Mouse (Mus musculus) liver, adult 2 months (tissue): ENCODE data around the gene Gm10644. TPM values are rescaled to one million over a fixed set of nuclear protein-coding genes. Genes with fewer than 3 reads are reported as not detected.
A peak's percentile ranks its signal among the peaks of the same experiment; 100 is the strongest.

ENCODE experiments used
- DNase-seq: peaks from one replicate; pipeline ENCODE4 v3.0.0-alpha.2; 2011; ENCODE audit warnings: low read depth, low spot score; ENCODE audit errors: extremely low read depth
- H3K27ac ChIP-seq: fragments of 200-500 bp; replicated peaks from 2 replicates; pipeline ENCODE4 v1.5.1; 2012; ENCODE audit warnings: low read depth, mild to moderate bottlenecking, control low read depth, inconsistent platforms, low read length; ENCODE audit not compliant: insufficient read depth
- H3K27me3 ChIP-seq: fragments of 200-500 bp; 2 replicates; pipeline ENCODE4 v1.6.1; 2012; ENCODE audit warnings: mild to moderate bottlenecking, moderate library complexity, low read length, inconsistent platforms; ENCODE audit not compliant: control insufficient read depth, insufficient read depth
- H3K36me3 ChIP-seq: fragments of 200-500 bp; 2 replicates; pipeline ENCODE4 v1.6.1; 2012; ENCODE audit warnings: low read length, inconsistent platforms; ENCODE audit not compliant: control insufficient read depth, insufficient read depth
- H3K4me1 ChIP-seq: fragments of 200-500 bp; 2 replicates; pipeline ENCODE4 v1.6.1; 2011; ENCODE audit warnings: low read length; ENCODE audit not compliant: control insufficient read depth, insufficient read depth
- H3K4me3 ChIP-seq: fragments of 200-500 bp; 2 replicates; pipeline ENCODE4 v1.5.1; 2011; ENCODE audit warnings: low read depth, mild to moderate bottlenecking, control low read depth, low read length, moderate library complexity; ENCODE audit not compliant: insufficient read depth
- H3K79me2 ChIP-seq: fragments of 200-500 bp; 2 replicates; pipeline ENCODE4 v1.6.1; 2012; ENCODE audit warnings: inconsistent platforms, mild to moderate bottlenecking, low read length, moderate library complexity; ENCODE audit not compliant: control insufficient read depth, insufficient read depth
- H3K9ac ChIP-seq: fragments of 200-500 bp; 2 replicates; pipeline ENCODE4 v1.6.1; 2012; ENCODE audit warnings: low read depth, mild to moderate bottlenecking, control low read depth, inconsistent platforms, low read length
- CTCF ChIP-seq: fragments of 200-500 bp; IDR thresholded peaks from 2 replicates; pipeline ENCODE4 v1.5.1; 2011; ENCODE audit warnings: low read depth, low read length, control low read depth
- POLR2A ChIP-seq: fragments of 200-500 bp; IDR thresholded peaks from 2 replicates; pipeline ENCODE4 v1.6.1; 2011; ENCODE audit warnings: low read length, control low read depth; ENCODE audit not compliant: insufficient read depth; ENCODE audit errors: extremely low read depth
- WGBS: fragments of 180-500 bp; shearing (Covaris S2); methylation state at CpG from one replicate; pipeline ENCODE4 v1.1.7; 2018; 5-methylcytosine and 5-hydroxymethylcytosine counted together
- polyA plus RNA-seq: library from polyadenylated mRNA; depleted of rRNA; stranded (reverse); fragments of >200 nt; gene quantifications from 2 replicates; pipeline ENCODE4 v1.2.3, GENCODE M21; 2012
- total RNA-seq: library from RNA; depleted of rRNA; stranded (reverse); fragments of >200 nt; gene quantifications from 2 replicates; pipeline ENCODE4 v1.2.3, GENCODE M21; 2014

Gene Gm10644
- total and polyA plus RNA-seq, 2 experiments: 1.8 to 4.0 TPM

DNA sequence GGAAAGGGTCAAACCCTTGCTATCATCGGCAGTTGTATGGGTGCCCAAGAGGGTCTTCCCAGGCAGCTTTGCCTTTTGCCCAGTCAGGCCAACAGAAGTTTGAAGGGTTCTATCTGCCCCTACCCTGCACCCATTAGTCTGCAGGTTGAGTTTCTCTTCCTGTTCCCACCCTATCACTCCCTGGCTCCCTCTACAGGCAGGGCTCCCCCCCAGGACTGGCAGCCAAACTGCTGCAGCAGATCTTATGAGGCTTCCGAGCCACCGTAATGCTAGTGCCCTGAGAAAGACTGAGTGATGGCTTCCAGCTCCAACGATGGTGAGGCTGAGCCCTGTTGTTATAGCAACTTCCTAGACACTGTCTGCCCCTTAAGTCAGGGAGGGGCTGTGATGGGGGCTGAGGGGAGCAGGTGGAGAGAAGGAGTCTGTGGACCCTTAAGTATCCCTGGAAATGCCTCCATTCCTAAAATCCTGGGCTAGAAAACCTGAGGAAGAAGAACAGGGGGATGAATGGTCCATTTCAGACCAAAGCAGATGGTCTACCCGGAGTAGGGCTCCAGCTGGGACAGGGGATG is 21.9 kb upstream of the Gm10644 start:
- H3K27me3 ChIP-seq: no peaks in the 10 kb centered on the region
- no peak overlapping the region for H3K4me3 ChIP-seq
- no peak overlapping the region for H3K9ac ChIP-seq
- WGBS: 80% methylated on average over 5 of the region's 5 CpGs
- no peak for DNase-seq
- peaks cover 5% of the 10 kb centered on the region; the same call in 1 of the 2 replicates for H3K36me3 ChIP-seq
- TF ChIP-seq CTCF (peak; percentile 50), POLR2A (no peak)
- peak overlapping the region; percentile 40 for H3K27ac ChIP-seq
- peaks cover 32% of the 10 kb centered on the region; the same call in 1 of the 2 replicates for H3K79me2 ChIP-seq
- peaks cover 18% of the 10 kb centered on the region for H3K4me1 ChIP-seq

DNA sequence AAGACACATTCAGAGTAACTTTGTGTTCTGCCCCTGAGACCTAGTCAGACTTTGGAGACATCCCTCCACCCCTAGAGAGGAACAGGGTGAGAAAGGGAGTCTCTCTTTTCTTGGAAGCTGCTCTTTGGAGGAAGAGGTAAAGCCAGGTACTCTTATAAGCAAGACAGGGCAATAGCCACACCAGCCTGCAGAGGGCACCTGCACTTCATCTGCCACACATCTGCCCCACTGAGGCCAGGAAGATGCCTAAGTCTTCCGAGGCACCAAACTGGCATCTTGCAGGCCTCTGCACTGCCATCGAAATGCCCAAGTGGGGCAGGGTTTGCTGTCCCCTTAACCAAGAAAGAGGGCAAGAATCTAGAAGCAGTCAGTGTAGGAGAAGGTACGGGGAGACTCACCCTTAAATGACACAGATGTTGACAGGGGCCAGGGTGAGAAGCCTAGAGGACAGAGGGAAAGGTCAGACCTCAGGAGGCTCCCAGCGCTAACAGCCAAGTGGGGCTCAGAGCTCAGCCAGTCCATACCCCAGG is 21.2 kb upstream of the Gm10644 start:
- Histone ChIP-seq H3K36me3 (peaks cover under 1% of the 10 kb centered on the region; the same call in 1 of the 2 replicates), H3K79me2 (peaks cover 32% of the 10 kb centered on the region; the same call in 1 of the 2 replicates), H3K27ac (no peak overlapping the region), H3K4me3 (no peak overlapping the region), H3K27me3 (no peaks in the 10 kb centered on the region), H3K4me1 (peaks cover 24% of the 10 kb centered on the region), H3K9ac (no peak overlapping the region)
- DNase-seq: peak; percentile 45
- WGBS: 47% methylated on average over 4 of the region's 4 CpGs
- TF ChIP-seq CTCF (peak; percentile 87), POLR2A (no peak)

DNA sequence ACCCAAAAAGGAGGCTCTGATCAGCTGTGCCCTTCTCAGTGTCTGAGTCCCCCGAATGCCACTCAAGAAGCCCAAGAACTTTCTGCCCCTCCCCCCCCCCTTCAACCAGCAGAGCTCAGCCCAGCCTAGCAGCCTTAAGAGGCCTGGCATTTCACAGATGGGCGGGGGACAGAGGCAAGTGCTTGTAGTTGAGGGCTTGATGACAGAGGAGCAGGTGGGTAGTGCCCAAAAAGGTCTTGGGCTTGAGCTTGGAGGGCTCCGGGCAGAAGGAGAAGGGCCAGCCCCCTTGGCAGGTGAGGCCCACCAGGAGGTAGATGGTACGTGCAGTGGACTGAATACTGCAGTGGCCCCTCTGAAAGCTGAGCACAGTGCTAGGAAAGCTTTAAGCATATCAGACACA is 19.5 kb upstream of the Gm10644 start:
- H3K4me1 ChIP-seq: peaks cover 27% of the 10 kb centered on the region
- H3K4me3 ChIP-seq: no peak overlapping the region
- H3K27me3 ChIP-seq: no peaks in the 10 kb centered on the region
- peaks cover 32% of the 10 kb centered on the region; the same call in 1 of the 2 replicates for H3K79me2 ChIP-seq
- no peak for DNase-seq
- no peak overlapping the region for H3K9ac ChIP-seq
- H3K36me3 ChIP-seq: no peaks in the 10 kb centered on the region
- WGBS: 92% methylated on average over 4 of the region's 4 CpGs
- no peak for TF ChIP-seq CTCF
- H3K27ac ChIP-seq: no peak overlapping the region

DNA sequence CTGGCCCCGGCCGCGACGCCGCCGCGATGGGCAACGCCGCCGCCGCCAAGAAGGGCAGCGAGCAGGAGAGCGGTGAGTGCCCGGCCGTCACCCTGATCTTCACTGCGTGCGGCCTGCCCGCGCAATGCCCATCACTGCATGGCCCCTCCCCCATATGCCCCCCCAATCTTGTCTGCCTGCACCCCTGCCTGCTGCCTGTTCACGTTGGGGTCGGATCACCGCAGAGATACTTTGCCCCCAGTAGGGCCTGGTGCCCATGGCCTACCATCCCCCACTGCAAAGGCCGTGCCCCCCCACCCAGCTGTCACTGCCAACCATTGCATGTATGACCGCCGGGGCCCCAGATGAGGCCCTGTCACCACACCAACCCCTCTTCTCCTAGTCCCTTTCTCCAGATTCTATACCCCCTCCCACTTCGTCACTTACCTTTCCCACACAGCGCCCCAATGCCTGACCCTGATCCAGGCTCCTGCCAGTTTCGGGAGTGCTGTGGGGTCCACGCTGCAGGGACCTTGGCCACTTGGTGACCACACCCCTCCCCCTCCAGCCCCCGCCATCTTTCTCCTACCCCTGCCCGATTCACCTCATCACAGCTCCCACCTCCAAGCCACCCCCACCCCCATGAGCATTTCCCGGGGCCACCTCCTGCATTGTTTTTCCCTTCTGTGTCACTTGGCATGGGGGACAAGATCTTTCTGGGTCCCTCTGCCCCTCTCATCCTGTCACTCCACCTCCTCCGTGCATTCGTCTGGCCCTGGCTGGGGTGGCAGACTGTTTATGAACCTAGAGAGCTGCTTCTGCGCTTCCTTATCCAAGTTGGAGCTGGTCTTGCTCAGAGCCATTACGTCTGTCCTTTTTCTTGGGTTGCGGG is 18.4 kb upstream of the Gm10644 start:
- Histone ChIP-seq H3K36me3 (no peaks in the 10 kb centered on the region), H3K9ac (peak overlapping the region; percentile 98), H3K27me3 (no peaks in the 10 kb centered on the region), H3K27ac (peak overlapping the region; percentile 57), H3K79me2 (peaks cover 31% of the 10 kb centered on the region; the same call in 1 of the 2 replicates), H3K4me1 (peaks cover 27% of the 10 kb centered on the region), H3K4me3 (peak overlapping the region; percentile 84)
- 5% methylated on average over 37 of the region's 37 CpGs for WGBS
- no peak for DNase-seq
- TF ChIP-seq POLR2A (no peak), CTCF (no peak)

DNA sequence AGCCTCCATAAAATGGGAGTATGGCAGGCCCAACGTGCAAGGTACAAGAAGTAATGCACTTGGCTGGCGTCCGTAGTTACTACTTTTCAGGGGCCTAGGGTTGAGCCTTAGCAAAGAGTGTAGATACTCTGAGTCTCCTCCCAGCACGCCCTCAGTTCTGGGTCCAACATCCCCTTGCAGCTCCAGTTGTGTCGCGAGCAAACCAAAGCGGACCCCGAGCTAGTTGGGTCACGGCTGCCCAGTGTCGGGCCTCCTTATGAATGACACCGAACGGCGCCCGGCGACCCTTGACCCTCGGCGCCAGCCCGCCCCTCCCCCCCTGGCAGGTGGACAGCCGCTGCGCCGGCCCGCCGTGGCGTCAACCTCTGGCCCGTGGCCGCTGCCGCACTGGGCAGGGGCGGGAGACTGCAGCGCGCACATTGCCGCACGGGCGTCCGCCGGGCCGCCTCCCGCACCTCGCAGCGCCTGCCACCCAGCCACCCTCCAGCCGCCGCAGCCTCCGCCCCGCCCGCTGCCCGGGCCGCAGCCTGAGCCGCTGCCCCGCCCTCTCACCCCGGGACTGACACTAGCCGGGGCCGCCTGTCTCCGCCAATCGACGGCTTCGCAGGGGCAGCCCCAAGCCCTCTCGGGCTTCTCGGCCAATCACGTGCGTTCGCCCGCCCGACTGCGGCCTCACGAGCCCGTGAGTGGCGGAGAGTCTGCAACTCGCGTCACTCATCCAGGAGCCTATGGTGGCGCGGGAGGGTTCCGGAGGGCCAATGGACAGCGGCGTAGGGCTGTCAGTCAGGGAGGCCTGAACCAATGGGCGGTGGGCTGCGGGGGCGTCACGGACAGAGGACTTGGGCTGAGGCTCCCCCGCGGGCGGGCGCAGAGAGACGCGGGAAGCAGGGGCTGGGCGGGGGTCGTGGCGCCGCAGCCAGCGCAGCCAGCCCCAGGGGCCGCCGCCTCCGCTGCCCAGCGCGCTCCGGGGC is 17.4 kb upstream of the Gm10644 start, which contains the start of gene Prkaca:
Gene Prkaca, plus strand, starts transcription at position 844 of the 971 bp plus-strand sequence.
- peak; percentile 94 for DNase-seq
- Histone ChIP-seq H3K36me3 (no peaks in the 10 kb centered on the region), H3K9ac (peak within 1 kb of the TSS; percentile 98), H3K4me3 (peak within 1 kb of the TSS; percentile 84), H3K27me3 (no peaks in the 10 kb centered on the region), H3K79me2 (peaks cover 26% of the 10 kb centered on the region; the same call in 1 of the 2 replicates), H3K27ac (peak within 1 kb of the TSS; percentile 91), H3K4me1 (peaks cover 23% of the 10 kb centered on the region)
- TF ChIP-seq POLR2A (peak; percentile 40; the same call in 1 of the 2 replicates), CTCF (no peak)
- WGBS: under 1% methylated on average over 81 of the region's 94 CpGs
